Mouse (Mus musculus): Measurements from ENCODE around the gene Col9a1.

GRCm38 (mm10) chr1:24292515-24292914 is 115.1 kb downstream of the Col9a1 start:
- TF ChIP-seq CTCF (IDR thresholded peaks at IDR 0.05; ENCODE audit: borderline replicate concordance, control insufficient read depth, extremely low read depth, insufficient read depth, low read length, poor library complexity) (no peak), POLR2A (IDR thresholded peaks at IDR 0.05; ENCODE audit: control insufficient read depth, extremely low read depth, insufficient read depth, low read length, poor library complexity) (no peak)
